Mouse (Mus musculus) kidney, adult 2 months (tissue): ENCODE results near the gene Trim41.

ENCODE experiments used
- CTCF ChIP-seq: fragments of 200-500 bp; conservative IDR thresholded peaks from 2 replicates; pipeline ENCODE4 v1.5.1; 2011; ENCODE audit warnings: low read depth, mild to moderate bottlenecking, control low read depth, low read length, moderate library complexity, mixed read lengths; ENCODE audit not compliant: insufficient read depth, insufficient read length
- POLR2A ChIP-seq: fragments of 200-500 bp; IDR thresholded peaks from one replicate; pipeline ENCODE4 v1.6.1; 2011; ENCODE audit warnings: low read depth, low read length, control low read depth

DNA sequence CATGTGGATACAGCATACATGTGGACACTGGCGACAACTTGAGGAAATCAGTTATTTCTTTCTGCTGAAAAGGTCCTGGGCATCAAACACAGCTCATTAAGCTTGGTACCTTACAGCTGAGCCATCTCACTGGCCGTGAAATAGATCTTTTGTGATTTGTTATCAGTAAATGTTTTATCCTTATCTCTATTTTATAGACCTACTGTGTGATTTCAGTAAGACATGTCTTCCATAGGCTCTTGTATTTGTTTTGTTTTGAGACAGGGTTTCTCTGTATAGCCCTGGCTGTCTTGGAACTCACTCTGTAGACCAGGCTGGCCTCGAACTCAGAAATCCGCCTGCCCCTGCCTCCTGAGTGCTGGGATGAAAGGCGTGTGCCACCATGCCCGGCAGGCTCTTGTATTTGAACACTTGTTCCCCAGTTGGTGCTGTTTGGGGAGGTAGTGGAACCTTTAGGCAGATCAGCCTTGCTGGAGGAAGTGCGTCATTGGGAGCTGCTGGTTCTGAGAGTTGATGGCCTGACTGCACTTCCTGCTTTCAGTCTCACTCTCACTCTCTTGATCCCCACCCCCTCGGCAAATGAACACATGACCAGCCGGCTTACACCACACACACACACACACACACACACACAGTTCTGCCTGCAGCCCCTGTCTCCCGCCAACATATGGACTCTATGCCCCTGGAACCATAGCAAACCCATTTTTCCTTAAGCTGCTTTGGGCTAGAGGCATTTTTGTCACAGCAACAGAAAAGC lies 29.5 kb downstream of the Trim41 start:
- no peak for TF ChIP-seq CTCF
- TF ChIP-seq POLR2A, result no peak
